Mouse (Mus musculus): Measurements from ENCODE around the gene Phox2a. TPM values are rescaled to one million over a fixed set of nuclear protein-coding genes. Genes with fewer than 3 reads are reported as not detected.

The Phox2a gene
- total and polyA plus RNA-seq, 3 experiments = not detected

DNA sequence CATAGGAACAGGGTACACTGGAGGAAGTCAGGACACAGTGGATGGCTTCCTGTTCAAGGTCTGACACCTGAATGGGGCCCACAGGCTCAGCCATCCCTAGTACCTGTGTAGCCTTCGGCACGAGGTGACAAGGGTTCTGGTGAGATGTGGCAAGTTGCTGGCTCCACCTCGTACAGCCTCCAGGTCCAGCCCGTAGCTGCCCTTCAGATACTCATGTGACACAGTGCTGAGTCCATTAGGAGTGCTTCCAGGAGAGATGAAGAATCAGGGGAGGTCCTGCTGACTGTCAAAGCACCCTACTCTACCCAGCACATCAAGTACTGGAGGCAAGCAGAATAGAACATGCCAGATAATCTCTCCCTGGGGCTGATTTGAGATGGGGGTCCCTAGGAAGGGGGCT, 14.3 kb downstream of the Phox2a start:
- Histone ChIP-seq H3K4me1 (ENCODE audit: control insufficient read depth in 1 of 2, insufficient read depth in 2 of 2, low read length in 2 of 2) (0 out of 4 replicates have a peak, but pooled peaks cover 0 to 5% of the 10 kb centered on the region in 2 experiments), H3K27ac (ENCODE audit: control insufficient read depth, low read depth, low read length) (no peak overlapping the region), H3K79me2 (ENCODE audit: control insufficient read depth, insufficient read depth, low read length, poor library complexity) (peaks cover 3% of the 10 kb centered on the region; the same call in 1 of the 2 replicates), H3K4me3 (ENCODE audit: control insufficient read depth in 1 of 2, insufficient read depth in 1 of 2, low read depth in 2 of 2, low read length in 2 of 2) (no peak overlapping the region), H3K9me3 (replicated peaks; ENCODE audit: insufficient read depth, low read length) (no peaks in the 10 kb centered on the region), H3K9ac (ENCODE audit: control insufficient read depth, low read depth, low read length, poor library complexity, severe bottlenecking) (no peak overlapping the region), H3K27me3 (ENCODE audit: control insufficient read depth in 1 of 2, insufficient read depth in 2 of 2, low read length in 2 of 2) (no peaks in the 10 kb centered on the region), H3K36me3 (ENCODE audit: control insufficient read depth in 1 of 2, insufficient read depth in 2 of 2, low read length in 2 of 2) (no peaks in the 10 kb centered on the region)
- no peak for TF ChIP-seq EP300 (IDR thresholded peaks at IDR 0.05; ENCODE audit: low read depth in 1 of 2, low read length in 2 of 2)
- TF ChIP-seq CTCF (IDR thresholded peaks at IDR 0.05 in 2 of 3, conservative IDR thresholded peaks at IDR 0.05 in 1 of 3; ENCODE audit: control insufficient read depth in 1 of 3, insufficient read depth in 1 of 3, low read depth in 2 of 3, low read length in 3 of 3, poor library complexity in 1 of 3, severe bottlenecking in 1 of 3) = no peak
- no peak for TF ChIP-seq ELF1 (IDR thresholded peaks at IDR 0.05; ENCODE audit: low read depth, low read length)
- no peak for TF ChIP-seq GATA1 (IDR thresholded peaks at IDR 0.05; ENCODE audit: low read depth, low read length)
- TF ChIP-seq NRF1 (IDR thresholded peaks at IDR 0.05; ENCODE audit: insufficient read depth, low read depth, low read length, poor library complexity, severe bottlenecking) = no peak
- TF ChIP-seq HCFC1 (IDR thresholded peaks at IDR 0.05; ENCODE audit: low read depth, low read length) = no peak
- no peak for TF ChIP-seq CHD2 (IDR thresholded peaks at IDR 0.05; ENCODE audit: low read length)
- TF ChIP-seq SIN3A (IDR thresholded peaks at IDR 0.05; ENCODE audit: low read length) = no peak
- no peak for TF ChIP-seq E2F4 (IDR thresholded peaks at IDR 0.05; ENCODE audit: borderline replicate concordance, low read depth, low read length)
- TF ChIP-seq MAZ (IDR thresholded peaks at IDR 0.05; ENCODE audit: low read depth, low read length) = no peak
- no peak for TF ChIP-seq KAT2A (conservative IDR thresholded peaks at IDR 0.05; ENCODE audit: low read depth, low read length)
- DNase-seq (ENCODE audit: low read depth, low spot score) = no peak

DNA sequence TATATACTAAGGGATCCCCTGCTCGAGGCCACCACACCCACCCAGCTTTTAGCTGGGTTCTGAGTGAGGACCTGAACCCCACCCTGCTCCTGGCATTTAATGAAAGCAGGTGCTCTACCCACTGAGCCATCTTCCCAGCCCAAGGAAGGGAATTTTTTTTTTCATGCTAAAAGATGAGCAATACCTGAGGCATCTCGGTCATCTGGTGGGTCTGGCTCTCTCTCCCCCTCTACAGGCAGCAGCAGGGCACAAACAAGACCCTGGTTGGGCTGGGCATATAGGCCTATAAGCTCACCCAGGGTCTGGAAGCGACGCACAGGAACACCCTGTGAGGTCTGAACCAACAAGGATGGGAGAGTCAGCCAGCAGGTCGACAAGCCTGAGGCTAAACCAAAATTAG, 15.2 kb downstream of the Phox2a start:
- Histone ChIP-seq H3K36me3 (ENCODE audit: control insufficient read depth in 1 of 2, insufficient read depth in 2 of 2, low read length in 2 of 2) (no peaks in the 10 kb centered on the region), H3K27me3 (ENCODE audit: control insufficient read depth in 1 of 2, insufficient read depth in 2 of 2, low read length in 2 of 2) (no peaks in the 10 kb centered on the region), H3K9me3 (replicated peaks; ENCODE audit: insufficient read depth, low read length) (no peaks in the 10 kb centered on the region), H3K4me1 (ENCODE audit: control insufficient read depth in 1 of 2, insufficient read depth in 2 of 2, low read length in 2 of 2) (0 out of 4 replicates have a peak, but pooled peaks cover 0 to 5% of the 10 kb centered on the region in 2 experiments), H3K9ac (ENCODE audit: control insufficient read depth, low read depth, low read length, poor library complexity, severe bottlenecking) (no peak overlapping the region), H3K4me3 (ENCODE audit: control insufficient read depth in 1 of 2, insufficient read depth in 1 of 2, low read depth in 2 of 2, low read length in 2 of 2) (no peak overlapping the region), H3K79me2 (ENCODE audit: control insufficient read depth, insufficient read depth, low read length, poor library complexity) (peaks cover 3% of the 10 kb centered on the region; the same call in 1 of the 2 replicates), H3K27ac (ENCODE audit: control insufficient read depth, low read depth, low read length) (no peak overlapping the region)
- no peak for DNase-seq (ENCODE audit: low read depth, low spot score)
- TF ChIP-seq ELF1 (IDR thresholded peaks at IDR 0.05; ENCODE audit: low read depth, low read length) = no peak
- no peak for TF ChIP-seq SIN3A (IDR thresholded peaks at IDR 0.05; ENCODE audit: low read length)
- no peak for TF ChIP-seq MAFK (IDR thresholded peaks at IDR 0.05; ENCODE audit: borderline replicate concordance, low read depth, low read length)
- no peak for TF ChIP-seq GATA1 (IDR thresholded peaks at IDR 0.05; ENCODE audit: low read depth, low read length)
- TF ChIP-seq KAT2A (conservative IDR thresholded peaks at IDR 0.05; ENCODE audit: low read depth, low read length) = no peak
- no peak for TF ChIP-seq POLR2AphosphoS2 (IDR thresholded peaks at IDR 0.05; ENCODE audit: low read length)
- TF ChIP-seq TBP (IDR thresholded peaks at IDR 0.05; ENCODE audit: low read depth, low read length) = no peak
- no peak for TF ChIP-seq UBTF (IDR thresholded peaks at IDR 0.05; ENCODE audit: borderline replicate concordance, insufficient read depth, low read depth, low read length)
- no peak for TF ChIP-seq RAD21 (IDR thresholded peaks at IDR 0.05; ENCODE audit: low read depth, low read length)
- TF ChIP-seq ZKSCAN1 (IDR thresholded peaks at IDR 0.05; ENCODE audit: low read depth, low read length) = no peak
- TF ChIP-seq ETS1 (IDR thresholded peaks at IDR 0.05; ENCODE audit: low read depth, low read length) = no peak
- no peak for TF ChIP-seq HCFC1 (IDR thresholded peaks at IDR 0.05; ENCODE audit: low read depth, low read length)
- TF ChIP-seq TAL1 (IDR thresholded peaks at IDR 0.05; ENCODE audit: low read length) = no peak
- TF ChIP-seq USF1 (IDR thresholded peaks at IDR 0.05; ENCODE audit: low read depth, low read length) = no peak
- TF ChIP-seq USF2 (IDR thresholded peaks at IDR 0.05; ENCODE audit: borderline replicate concordance in 1 of 2, insufficient read depth in 1 of 2, low read depth in 1 of 2, low read length in 2 of 2) = no peak
- TF ChIP-seq GABPA (IDR thresholded peaks at IDR 0.05; ENCODE audit: low read depth, low read length) = no peak
